Mouse (Mus musculus): ENCODE measurements around the gene Col6a3.

Gene Col6a3

GRCm38 (mm10) chr1:90793368-90793767, 50.4 kb downstream of the Col6a3 start:
- DNase-seq: no peak

- no peak for DNase-seq
Observed at GRCm38 (mm10) chr1:90790925-90791324, 52.8 kb downstream of the Col6a3 start.

GRCm38 (mm10) chr1:90789506-90789905, 54.3 kb downstream of the Col6a3 start:
- no peak for DNase-seq

- DNase-seq: no peak
Observed at GRCm38 (mm10) chr1:90780446-90780845, 63.3 kb downstream of the Col6a3 start.

- no peak for DNase-seq
Observed at GRCm38 (mm10) chr1:90779072-90779471, 64.7 kb downstream of the Col6a3 start.

GRCm38 (mm10) chr1:90775477-90776241, 68.1 kb downstream of the Col6a3 start:
- DNase-seq: no peak

GRCm38 (mm10) chr1:90771172-90771571, 72.6 kb downstream of the Col6a3 start:
- DNase-seq: no peak

- DNase-seq: no peak
Observed at GRCm38 (mm10) chr1:90770027-90770426, 73.7 kb downstream of the Col6a3 start.

GRCm38 (mm10) chr1:90769301-90769700, 74.5 kb downstream of the Col6a3 start:
- no peak for DNase-seq

- no peak for DNase-seq
Observed at GRCm38 (mm10) chr1:90758091-90758673, 85.6 kb downstream of the Col6a3 start.

- DNase-seq: no peak
Observed at GRCm38 (mm10) chr1:90753869-90754563, 89.8 kb downstream of the Col6a3 start.

GRCm38 (mm10) chr1:90751221-90751620, 92.5 kb downstream of the Col6a3 start:
- DNase-seq: no peak

GRCm38 (mm10) chr1:90750169-90750568, 93.6 kb downstream of the Col6a3 start:
- no peak for DNase-seq

GRCm38 (mm10) chr1:90748544-90748943, 95.2 kb downstream of the Col6a3 start:
- no peak for DNase-seq

- DNase-seq: no peak
Observed at GRCm38 (mm10) chr1:90743941-90744386, 99.8 kb downstream of the Col6a3 start.

- DNase-seq: no peak
Observed at GRCm38 (mm10) chr1:90743445-90743844, 100.3 kb downstream of the Col6a3 start.

GRCm38 (mm10) chr1:90742641-90743040, 101.1 kb downstream of the Col6a3 start:
- DNase-seq: no peak

- DNase-seq: no peak
Observed at GRCm38 (mm10) chr1:90740216-90741170, 103.3 kb downstream of the Col6a3 start.

GRCm38 (mm10) chr1:90738913-90739312, 104.9 kb downstream of the Col6a3 start:
- DNase-seq: no peak

GRCm38 (mm10) chr1:90729466-90729865, 114.3 kb downstream of the Col6a3 start:
- no peak for DNase-seq

GRCm38 (mm10) chr1:90723754-90724153, 120.0 kb downstream of the Col6a3 start:
- DNase-seq: no peak

GRCm38 (mm10) chr1:90723325-90723724, 120.4 kb downstream of the Col6a3 start:
- no peak for DNase-seq

GRCm38 (mm10) chr1:90722021-90722420, 121.8 kb downstream of the Col6a3 start:
- no peak for DNase-seq

Data from B cell, adult 2 months (primary cell).